Mouse (Mus musculus): ENCODE measurements around the gene Aco1. TPM values are rescaled to one million over a fixed set of nuclear protein-coding genes. Genes with fewer than 3 reads are reported as not detected.

Gene Aco1
- total RNA-seq, 2 experiments from 2014 or later: 30.6 to 35.6 TPM

Other genes starting within 250 kb of the Aco1 start
- gene Ddx58, start 96.7 kb downstream of the Aco1 start, total RNA-seq (2021): 1 to 10 TPM; 3.5 TPM
- gene Smim27, start 126.5 kb downstream of the Aco1 start, total RNA-seq (2021): 10 to 100 TPM; 12.9 to 14.9 TPM
- 10 to 100 TPM; 20.9 to 21.3 TPM for gene Topors, start 126.8 kb downstream of the Aco1 start, total RNA-seq (2021)
- 100 to 1,000 TPM; 171 to 194 TPM for gene Ndufb6, start 136.3 kb downstream of the Aco1 start, total RNA-seq (2021)

Data from layer of hippocampus, postnatal 36 days (tissue).